Mouse (Mus musculus): ENCODE measurements around the gene Kif1a.
"Not testable (repeated sequence)": the region's sequence is repeated elsewhere in the genome, so short reads cannot be mapped to it uniquely, and the experiment has no call there.

Gene Kif1a

DNA sequence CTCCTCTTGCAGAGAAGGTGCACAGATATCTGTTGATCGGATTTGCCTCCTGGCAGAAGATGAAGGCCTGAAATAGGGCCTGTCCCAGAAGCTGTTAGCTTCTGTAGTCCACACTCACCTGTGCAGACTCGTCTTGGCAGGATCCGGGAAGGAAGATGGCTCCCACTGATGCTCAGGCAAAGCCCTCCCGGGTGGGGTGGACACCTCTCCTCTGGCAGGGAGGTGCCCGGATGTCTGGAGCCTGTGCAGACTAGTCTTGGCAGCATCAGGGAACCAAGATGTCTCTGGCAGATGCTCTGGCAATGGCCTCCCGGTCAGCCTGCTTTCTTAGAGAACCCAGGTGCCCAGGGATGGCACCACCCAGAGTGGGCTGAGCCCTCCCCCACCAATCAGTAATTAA lies 131.0 kb downstream of the Kif1a start:
- in situ Hi-C loops (cut with MboI, MseI): not testable (repeated sequence)
